Mouse (Mus musculus): ENCODE measurements around the gene Necab3. TPM values are rescaled to one million over a fixed set of nuclear protein-coding genes. Genes with fewer than 3 reads are reported as not detected.

The Necab3 gene
- polyA plus RNA-seq, 1 experiment from 2014 or later: 5.2 TPM

DNA sequence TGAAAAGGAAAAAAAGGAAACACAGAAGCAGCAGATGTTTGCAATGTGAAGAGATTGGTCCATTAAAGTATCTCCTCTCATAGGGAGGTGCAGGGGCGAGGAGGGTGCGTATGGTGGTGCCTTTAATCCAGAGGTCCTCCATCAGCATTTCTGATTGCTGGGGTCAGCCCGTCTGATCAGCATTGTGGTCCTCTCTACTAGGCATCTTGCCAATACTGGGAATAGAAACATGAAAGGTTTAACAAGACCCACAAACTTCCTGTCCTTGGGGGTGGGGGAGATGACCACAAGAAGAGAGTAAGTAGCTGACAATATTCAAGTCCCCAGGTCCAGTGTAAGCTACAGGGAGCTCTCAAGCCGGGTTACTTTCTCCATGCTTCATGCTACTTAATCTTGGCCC is 12.0 kb upstream of the Necab3 start:
- WGBS: 91% methylated on average over 4 of the region's 4 CpGs
- H3K9me3 ChIP-seq (replicated peaks): no peaks in the 10 kb centered on the region
- H3K27ac ChIP-seq (replicated peaks): peak overlapping the region; percentile 98
- no peak for DNase-seq (ENCODE audit: low spot score)
- H3K4me3 ChIP-seq: peak overlapping the region; percentile 87; the same call in 1 of the 2 replicates
- peaks cover 56% of the 10 kb centered on the region for H3K4me1 ChIP-seq
- H3K36me3 ChIP-seq: peaks cover 14% of the 10 kb centered on the region; the same call in 1 of the 2 replicates
- H3K27me3 ChIP-seq (ENCODE audit: low read depth, poor library complexity, severe bottlenecking): 0 out of 2 replicates have a peak, but pooled peaks cover 7% of the 10 kb centered on the region

DNA sequence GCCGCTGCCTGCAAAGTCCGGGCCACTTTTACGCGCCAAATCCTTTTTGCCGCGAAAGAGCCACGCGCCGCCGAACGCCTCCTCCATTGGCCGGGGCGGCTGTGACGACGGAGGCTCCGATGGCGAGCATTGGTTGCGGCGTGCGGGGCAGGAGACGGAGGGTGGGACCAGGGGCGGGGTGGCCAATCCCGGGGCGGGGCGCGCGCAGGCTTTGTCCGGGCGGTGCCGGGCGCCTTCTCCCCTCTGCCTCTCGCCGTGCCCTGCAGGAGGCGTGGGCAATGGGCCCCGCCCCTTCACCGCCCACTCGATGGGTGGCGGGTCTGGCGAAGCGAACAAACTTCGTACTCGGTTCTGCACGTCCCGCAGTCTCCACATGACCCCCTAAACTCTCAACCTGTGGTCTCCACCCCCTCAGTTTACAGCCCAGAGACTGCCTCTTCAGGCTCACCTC is 11.2 kb upstream of the Necab3 start, which contains the start of gene E2f1:
TSS of gene E2f1 (minus strand) at position 57 of the 451 bp plus-strand sequence.
- Histone ChIP-seq H3K27me3 (ENCODE audit: low read depth, poor library complexity, severe bottlenecking) (0 out of 2 replicates have a peak, but pooled peaks cover 7% of the 10 kb centered on the region), H3K36me3 (peaks cover 22% of the 10 kb centered on the region), H3K4me1 (peaks cover 64% of the 10 kb centered on the region), H3K9me3 (replicated peaks) (no peaks in the 10 kb centered on the region), H3K4me3 (peak within 1 kb of the TSS; percentile 87), H3K27ac (replicated peaks) (peak within 1 kb of the TSS; percentile 98)
- WGBS: under 1% methylated on average over 44 of the region's 44 CpGs
- peak; percentile 99 for DNase-seq (ENCODE audit: low spot score)

GRCm38 (mm10) chr2:154569071-154569748 is 10.5 kb upstream of the Necab3 start:
- Histone ChIP-seq H3K27ac (replicated peaks) (peak overlapping the region; percentile 98), H3K9me3 (replicated peaks) (no peaks in the 10 kb centered on the region), H3K4me1 (peaks cover 64% of the 10 kb centered on the region), H3K36me3 (peaks cover 29% of the 10 kb centered on the region), H3K27me3 (ENCODE audit: low read depth, poor library complexity, severe bottlenecking) (0 out of 2 replicates have a peak, but pooled peaks cover 7% of the 10 kb centered on the region), H3K4me3 (peak overlapping the region; percentile 87)
- under 1% methylated on average over 70 of the region's 70 CpGs for WGBS
- peak; percentile 75 for DNase-seq (ENCODE audit: low spot score)

DNA sequence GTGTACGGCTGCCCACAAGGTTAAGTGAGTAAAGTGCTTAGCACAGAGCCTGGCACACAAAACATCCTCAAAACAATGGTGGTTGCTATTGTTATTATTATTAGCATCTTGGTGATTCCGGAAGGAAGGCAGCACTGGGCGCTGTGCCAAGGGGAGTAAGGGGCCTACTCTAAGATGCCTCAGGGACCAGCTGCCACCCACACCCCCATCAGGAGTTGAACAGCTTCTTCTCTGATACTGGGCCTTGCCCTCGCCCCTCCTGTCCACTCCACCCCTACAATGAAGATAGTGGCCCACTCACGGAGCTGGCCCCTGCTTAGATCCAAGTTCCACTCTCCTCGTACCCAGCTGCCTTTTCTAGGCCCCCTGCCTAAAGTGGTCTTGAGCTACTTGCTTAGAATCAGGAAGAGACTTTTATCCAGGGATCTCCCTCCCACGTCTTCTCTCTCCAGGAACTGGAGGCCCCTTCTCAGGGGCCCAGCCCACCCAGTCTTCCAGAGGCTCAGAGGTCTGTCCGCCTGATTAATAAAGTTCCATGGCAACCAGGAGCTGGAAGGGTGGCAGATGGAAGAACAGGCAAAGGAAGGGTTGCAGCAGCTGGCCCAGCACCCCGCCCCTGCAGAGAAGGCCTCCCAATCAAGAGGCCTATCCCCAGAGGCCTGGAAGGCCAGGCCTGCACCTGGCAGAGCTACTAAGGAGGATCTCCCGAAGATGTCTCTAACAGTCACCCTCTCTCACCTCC is 9.8 kb upstream of the Necab3 start:
- Histone ChIP-seq H3K27ac (replicated peaks) (peak overlapping the region; percentile 98), H3K9me3 (replicated peaks) (no peaks in the 10 kb centered on the region), H3K36me3 (peaks cover 36% of the 10 kb centered on the region), H3K27me3 (ENCODE audit: low read depth, poor library complexity, severe bottlenecking) (0 out of 2 replicates have a peak, but pooled peaks cover 7% of the 10 kb centered on the region), H3K4me3 (peak overlapping the region; percentile 87), H3K4me1 (peaks cover 63% of the 10 kb centered on the region)
- DNase-seq (ENCODE audit: low spot score): peak; percentile 66
- 14% methylated on average over 10 of the region's 10 CpGs for WGBS

GRCm38 (mm10) chr2:154567766-154568165 is 9.1 kb upstream of the Necab3 start:
- 77% methylated on average over 2 of the region's 2 CpGs for WGBS
- DNase-seq (ENCODE audit: low spot score): no peak
- Histone ChIP-seq H3K27ac (replicated peaks) (peak overlapping the region; percentile 98), H3K27me3 (ENCODE audit: low read depth, poor library complexity, severe bottlenecking) (0 out of 2 replicates have a peak, but pooled peaks cover 7% of the 10 kb centered on the region), H3K4me1 (peaks cover 63% of the 10 kb centered on the region), H3K36me3 (peaks cover 43% of the 10 kb centered on the region), H3K9me3 (replicated peaks) (no peaks in the 10 kb centered on the region), H3K4me3 (peak overlapping the region; percentile 87)

GRCm38 (mm10) chr2:154566641-154567040 is 8.0 kb upstream of the Necab3 start:
- Histone ChIP-seq H3K4me1 (peaks cover 63% of the 10 kb centered on the region), H3K36me3 (peaks cover 54% of the 10 kb centered on the region), H3K27ac (replicated peaks) (peak overlapping the region; percentile 70; the same call in 1 of the 2 replicates), H3K4me3 (peak overlapping the region; percentile 31), H3K9me3 (replicated peaks) (no peaks in the 10 kb centered on the region), H3K27me3 (ENCODE audit: low read depth, poor library complexity, severe bottlenecking) (no peaks in the 10 kb centered on the region)
- 73% methylated on average over 8 of the region's 8 CpGs for WGBS
- no peak for DNase-seq (ENCODE audit: low spot score)

DNA sequence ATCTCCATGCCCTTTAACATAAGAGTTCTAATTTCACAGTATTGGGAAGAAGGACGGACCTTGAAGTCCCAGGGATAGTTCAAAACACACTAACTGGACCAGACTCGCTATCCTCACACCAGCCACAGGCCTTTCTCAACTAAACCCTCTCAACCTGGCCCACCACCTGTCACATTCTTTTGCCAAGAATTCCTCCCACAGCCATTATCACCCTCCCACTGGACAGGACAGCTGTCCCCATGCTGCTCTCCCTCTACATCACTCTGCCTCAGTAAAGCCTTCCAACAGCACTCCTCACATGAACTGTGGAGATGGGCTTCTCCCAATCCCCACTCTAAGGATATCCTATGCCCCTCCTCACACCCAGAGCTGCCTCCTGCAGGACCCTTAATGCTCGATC is 6.9 kb upstream of the Necab3 start:
- no peak for DNase-seq (ENCODE audit: low spot score)
- Histone ChIP-seq H3K36me3 (peaks cover 65% of the 10 kb centered on the region), H3K27ac (replicated peaks) (peak overlapping the region; percentile 52), H3K9me3 (replicated peaks) (no peaks in the 10 kb centered on the region), H3K27me3 (ENCODE audit: low read depth, poor library complexity, severe bottlenecking) (no peaks in the 10 kb centered on the region), H3K4me3 (no peak overlapping the region), H3K4me1 (peaks cover 62% of the 10 kb centered on the region)
- WGBS: 84% methylated on average over 3 of the region's 3 CpGs

GRCm38 (mm10) chr2:154563612-154564170 is 5.0 kb upstream of the Necab3 start:
- H3K9me3 ChIP-seq (replicated peaks): no peaks in the 10 kb centered on the region
- DNase-seq (ENCODE audit: low spot score): no peak
- H3K36me3 ChIP-seq: peaks cover 79% of the 10 kb centered on the region
- H3K4me1 ChIP-seq: peaks cover 63% of the 10 kb centered on the region
- H3K27me3 ChIP-seq (ENCODE audit: low read depth, poor library complexity, severe bottlenecking): no peaks in the 10 kb centered on the region
- WGBS: 92% methylated on average over 22 of the region's 22 CpGs
- H3K4me3 ChIP-seq: no peak overlapping the region
- H3K27ac ChIP-seq (replicated peaks): 0 out of 2 replicates have a peak overlapping the region, but pooled peaks have one; percentile 30

DNA sequence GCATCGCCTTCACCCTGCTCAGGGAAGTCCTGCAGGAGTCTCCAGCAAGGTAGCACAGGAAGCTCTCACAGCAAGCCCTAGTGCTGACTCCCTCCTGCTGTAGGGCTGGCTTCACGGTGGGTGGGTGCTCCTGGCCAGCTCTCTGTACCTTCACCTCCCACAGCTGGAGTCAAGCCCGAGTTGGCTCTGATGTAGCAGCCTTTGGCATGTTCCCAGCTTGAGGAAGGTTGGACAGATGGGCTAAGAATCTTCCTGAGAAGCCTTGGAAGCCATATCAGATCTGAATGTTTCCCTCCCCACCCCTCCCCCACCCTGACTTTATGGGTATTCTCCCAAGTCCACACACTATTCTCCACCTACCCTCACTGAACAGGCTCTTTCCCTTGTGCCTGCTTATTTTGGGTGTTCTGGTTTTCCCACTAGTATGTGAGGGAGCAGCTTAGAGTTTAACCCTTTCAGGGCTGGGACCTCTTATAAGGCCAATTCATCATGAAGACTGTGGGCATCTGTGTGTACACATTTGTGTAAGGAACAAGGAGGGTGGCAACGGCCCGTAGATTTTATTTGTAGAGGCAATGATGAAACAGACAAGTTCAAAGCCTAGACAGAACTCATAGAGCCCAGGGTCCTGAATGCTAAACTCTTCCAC is 1.4 kb downstream of the Necab3 start:
- DNase-seq (ENCODE audit: low spot score): no peak
- 57% methylated on average over 5 of the region's 5 CpGs for WGBS
- Histone ChIP-seq H3K27ac (replicated peaks) (peak overlapping the region; percentile 72), H3K4me3 (no peak overlapping the region), H3K36me3 (peaks cover 42% of the 10 kb centered on the region), H3K9me3 (replicated peaks) (no peaks in the 10 kb centered on the region), H3K27me3 (ENCODE audit: low read depth, poor library complexity, severe bottlenecking) (peaks cover 32% of the 10 kb centered on the region), H3K4me1 (peaks cover 55% of the 10 kb centered on the region)

- 87% methylated on average over 6 of the region's 6 CpGs for WGBS
- Histone ChIP-seq H3K27me3 (ENCODE audit: low read depth, poor library complexity, severe bottlenecking) (peaks cover 53% of the 10 kb centered on the region), H3K4me1 (peaks cover 52% of the 10 kb centered on the region), H3K36me3 (peaks cover 22% of the 10 kb centered on the region), H3K27ac (replicated peaks) (no peak overlapping the region), H3K9me3 (replicated peaks) (no peaks in the 10 kb centered on the region), H3K4me3 (no peak overlapping the region)
- DNase-seq (ENCODE audit: low spot score): no peak
Measured at GRCm38 (mm10) chr2:154555235-154555634, 3.5 kb downstream of the Necab3 start.

GRCm38 (mm10) chr2:154552424-154552907 is 6.2 kb downstream of the Necab3 start:
- Histone ChIP-seq H3K36me3 (peaks cover 11% of the 10 kb centered on the region; the same call in 1 of the 2 replicates), H3K27me3 (ENCODE audit: low read depth, poor library complexity, severe bottlenecking) (peaks cover 67% of the 10 kb centered on the region), H3K4me3 (peak overlapping the region; percentile 12), H3K9me3 (replicated peaks) (no peaks in the 10 kb centered on the region), H3K27ac (replicated peaks) (peak overlapping the region; percentile 64; the same call in 1 of the 2 replicates), H3K4me1 (peaks cover 44% of the 10 kb centered on the region)
- DNase-seq (ENCODE audit: low spot score): peak; percentile 76
- 26% methylated on average over 27 of the region's 27 CpGs for WGBS

DNA sequence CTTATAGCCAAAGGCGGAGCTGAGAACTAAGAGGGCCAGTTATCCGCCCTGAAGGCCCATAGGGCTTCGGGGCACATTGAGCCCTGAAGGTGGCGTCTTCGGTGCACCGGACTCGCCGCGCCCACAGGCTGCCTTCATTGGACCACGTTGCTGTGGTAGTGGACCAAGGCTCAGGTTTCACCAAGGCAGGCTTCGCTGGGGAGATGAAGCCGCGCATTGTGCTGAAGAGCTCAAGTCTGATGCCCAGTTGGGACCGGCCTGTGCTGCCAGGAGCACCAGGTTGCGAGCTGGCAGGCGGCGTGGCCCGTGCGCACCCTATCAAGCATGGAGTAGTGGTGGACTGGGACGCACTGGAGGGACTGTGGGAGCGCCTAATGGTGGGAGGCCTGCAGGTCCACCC is 6.8 kb downstream of the Necab3 start:
- no peaks in the 10 kb centered on the region for H3K9me3 ChIP-seq (replicated peaks)
- H3K4me3 ChIP-seq: peak overlapping the region; percentile 12; the same call in 1 of the 2 replicates
- H3K4me1 ChIP-seq: peaks cover 38% of the 10 kb centered on the region
- peaks cover 64% of the 10 kb centered on the region for H3K27me3 ChIP-seq (ENCODE audit: low read depth, poor library complexity, severe bottlenecking)
- H3K36me3 ChIP-seq: peaks cover 11% of the 10 kb centered on the region; the same call in 1 of the 2 replicates
- 0 out of 2 replicates have a peak overlapping the region, but pooled peaks have one; percentile 24 for H3K27ac ChIP-seq (replicated peaks)
- DNase-seq (ENCODE audit: low spot score): peak; percentile 32
- WGBS: 30% methylated on average over 21 of the region's 21 CpGs
